Mouse (Mus musculus): Measurements from ENCODE around the gene Fam234b.

Gene Fam234b

GRCm38 (mm10) chr6:135197921-135198532 is at the start of gene Fam234b, which contains the start of gene Hebp1:
TSS of gene Fam234b (plus strand) at chr6:135197977.
TSS of gene Hebp1 (minus strand) at chr6:135198022.
- in situ Hi-C loops (cut with MboI, MseI) = no loop called here

GRCm38 (mm10) chr6:135148506-135148905 is 49.3 kb upstream of the Fam234b start:
- in situ Hi-C loops (cut with MboI, MseI) = no loop called here

GRCm38 (mm10) chr6:135149175-135149574 is 48.6 kb upstream of the Fam234b start:
- in situ Hi-C loops (cut with MboI, MseI) = no loop called here

GRCm38 (mm10) chr6:135149722-135150121 is 48.1 kb upstream of the Fam234b start:
- in situ Hi-C loops (cut with MboI, MseI) = no loop called here

- in situ Hi-C loops (cut with MboI, MseI) = no loop called here
These were observed 47.5 kb upstream of the Fam234b start for GRCm38 (mm10) chr6:135150311-135150710.

- in situ Hi-C loops (cut with MboI, MseI) = no loop called here
These were observed 44.1 kb upstream of the Fam234b start for GRCm38 (mm10) chr6:135153719-135154118.

- in situ Hi-C loops (cut with MboI, MseI) = no loop called here
These were observed 41.2 kb upstream of the Fam234b start for GRCm38 (mm10) chr6:135156597-135156996.

GRCm38 (mm10) chr6:135157496-135157895 is 40.3 kb upstream of the Fam234b start:
- in situ Hi-C loops (cut with MboI, MseI) = no loop called here

GRCm38 (mm10) chr6:135158509-135158908 is 39.3 kb upstream of the Fam234b start:
- in situ Hi-C loops (cut with MboI, MseI) = no loop called here

GRCm38 (mm10) chr6:135161356-135161755 is 36.4 kb upstream of the Fam234b start:
- in situ Hi-C loops (cut with MboI, MseI) = no loop called here

- in situ Hi-C loops (cut with MboI, MseI) = no loop called here
These were observed 35.5 kb upstream of the Fam234b start for GRCm38 (mm10) chr6:135162311-135162710.

GRCm38 (mm10) chr6:135162861-135163260 is 34.9 kb upstream of the Fam234b start:
- in situ Hi-C loops (cut with MboI, MseI) = no loop called here

- in situ Hi-C loops (cut with MboI, MseI) = no loop called here
These were observed 32.6 kb upstream of the Fam234b start for GRCm38 (mm10) chr6:135165191-135165590.

GRCm38 (mm10) chr6:135165706-135166105 is 32.1 kb upstream of the Fam234b start:
- in situ Hi-C loops (cut with MboI, MseI) = no loop called here

GRCm38 (mm10) chr6:135166262-135166661 is 31.5 kb upstream of the Fam234b start:
- in situ Hi-C loops (cut with MboI, MseI) = no loop called here

GRCm38 (mm10) chr6:135166712-135167111 is 31.1 kb upstream of the Fam234b start:
- in situ Hi-C loops (cut with MboI, MseI) = no loop called here

GRCm38 (mm10) chr6:135167380-135168311 is 30.1 kb upstream of the Fam234b start:
- in situ Hi-C loops (cut with MboI, MseI) = no loop called here

GRCm38 (mm10) chr6:135168471-135168870 is 29.3 kb upstream of the Fam234b start:
- in situ Hi-C loops (cut with MboI, MseI) = no loop called here

GRCm38 (mm10) chr6:135169246-135169645 is 28.5 kb upstream of the Fam234b start:
- in situ Hi-C loops (cut with MboI, MseI) = no loop called here

GRCm38 (mm10) chr6:135171736-135172135 is 26.0 kb upstream of the Fam234b start:
- in situ Hi-C loops (cut with MboI, MseI) = no loop called here

- in situ Hi-C loops (cut with MboI, MseI) = no loop called here
These were observed 22.8 kb upstream of the Fam234b start for GRCm38 (mm10) chr6:135175014-135175413.

- in situ Hi-C loops (cut with MboI, MseI) = no loop called here
These were observed 20.5 kb upstream of the Fam234b start for GRCm38 (mm10) chr6:135177271-135177670.

- in situ Hi-C loops (cut with MboI, MseI) = no loop called here
These were observed 19.2 kb upstream of the Fam234b start for GRCm38 (mm10) chr6:135178599-135178998.

Measured in T-helper 1 cell (primary cell).